Mouse (Mus musculus) left cerebral cortex, postnatal 25 days (tissue): ENCODE measurements around the gene Fbxw11. TPM values are rescaled to one million over a fixed set of nuclear protein-coding genes. Genes with fewer than 3 reads are reported as not detected.

ENCODE experiments used
- DNase-seq, 2 experiments: peaks; one replicate each; pipeline ENCODE4 v3.0.0; 2022; ENCODE audit warnings: low spot score in 2 of 2, mixed read lengths in 1 of 2
- intact Hi-C: fragments of 180-260 bp; cut with DNase I; formaldehyde crosslinking; loops from one replicate; pipeline ENCODE4 v1.15.1; 2025
- total RNA-seq, 2 experiments: library from RNA; stranded (reverse); gene quantifications; 2 replicates each; pipeline ENCODE4 v1.2.3; 2021

Gene Fbxw11
- total RNA-seq, 2 experiments from 2014 or later, result 120 to 127 TPM

DNA sequence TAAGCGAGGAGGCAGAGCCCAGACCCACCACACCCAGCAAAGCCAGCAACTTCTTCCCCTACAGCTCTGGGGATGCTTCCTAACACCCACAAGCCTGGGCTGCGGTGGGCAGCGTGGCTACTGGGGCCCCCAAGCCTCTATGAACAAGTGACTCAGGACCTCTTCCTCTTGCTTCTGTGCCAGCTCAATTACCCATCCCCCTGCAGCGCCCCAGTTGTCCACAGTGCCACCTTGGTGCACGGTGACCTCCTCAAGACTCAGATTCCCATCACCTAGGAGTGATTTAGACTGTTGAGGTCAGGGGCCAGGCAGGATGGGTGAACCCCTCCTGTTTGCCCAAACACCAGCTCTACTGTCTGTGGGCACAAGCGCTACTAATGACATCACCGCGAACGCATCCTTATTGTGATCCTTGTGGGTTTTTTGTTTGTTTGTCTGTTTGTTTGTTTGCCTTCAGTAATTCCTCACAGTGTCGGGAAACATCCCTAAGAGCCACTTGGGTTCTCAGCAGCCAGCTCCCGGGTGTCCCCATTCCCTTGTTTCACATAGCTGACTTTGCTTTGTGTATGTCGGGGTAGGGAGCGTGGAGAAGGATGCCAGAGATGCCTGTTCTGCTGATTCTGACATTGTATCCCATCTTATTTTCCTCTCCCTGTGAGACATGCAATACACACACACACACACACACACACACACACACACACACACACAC lies 19.9 kb upstream of the Fbxw11 start:
- intact Hi-C loops, result no loop called here
- no peak for DNase-seq

DNA sequence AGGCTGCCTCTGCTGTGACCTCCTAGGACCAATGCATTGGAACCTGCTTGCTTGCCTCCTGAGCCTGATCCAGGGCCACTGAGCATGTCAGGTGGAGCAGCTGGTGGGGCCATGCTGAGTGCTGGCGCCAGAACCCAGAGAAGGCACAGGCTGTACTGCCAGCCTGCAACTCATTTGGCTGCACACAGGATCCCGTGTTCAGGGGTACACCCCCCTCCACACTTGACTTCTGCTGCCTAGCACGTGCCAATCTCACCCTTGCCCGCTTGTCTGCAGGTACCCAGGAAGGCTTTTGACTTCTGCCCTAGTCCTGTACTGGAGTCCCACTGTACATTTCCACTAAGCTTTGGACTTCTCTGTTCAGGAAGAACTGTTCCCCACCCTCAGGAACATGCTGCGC lies 19.3 kb upstream of the Fbxw11 start:
- intact Hi-C loops, result no loop called here
- peak in 1 of 2 experiments; percentile 16 for DNase-seq

DNA sequence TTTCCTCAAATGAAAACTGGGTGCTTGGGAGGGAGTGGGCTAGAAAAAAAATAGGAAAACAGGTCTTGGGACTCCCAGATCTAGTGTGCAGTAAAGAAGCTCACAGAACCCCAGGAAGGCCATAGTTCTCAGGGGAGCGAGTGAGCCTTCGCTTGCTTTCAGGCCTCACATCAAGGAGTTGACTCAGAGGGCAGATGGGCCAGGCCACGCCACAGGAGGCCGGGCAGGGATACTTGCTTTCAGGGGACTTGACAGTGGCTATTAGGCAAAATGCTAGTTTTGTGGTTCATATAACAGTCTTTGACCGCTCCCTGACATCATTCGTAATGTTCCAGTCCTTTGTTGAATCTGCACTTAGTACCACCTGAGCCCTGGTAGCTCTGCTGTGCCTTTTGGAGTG lies 18.6 kb upstream of the Fbxw11 start:
- intact Hi-C loops, result no loop called here
- no peak for DNase-seq

DNA sequence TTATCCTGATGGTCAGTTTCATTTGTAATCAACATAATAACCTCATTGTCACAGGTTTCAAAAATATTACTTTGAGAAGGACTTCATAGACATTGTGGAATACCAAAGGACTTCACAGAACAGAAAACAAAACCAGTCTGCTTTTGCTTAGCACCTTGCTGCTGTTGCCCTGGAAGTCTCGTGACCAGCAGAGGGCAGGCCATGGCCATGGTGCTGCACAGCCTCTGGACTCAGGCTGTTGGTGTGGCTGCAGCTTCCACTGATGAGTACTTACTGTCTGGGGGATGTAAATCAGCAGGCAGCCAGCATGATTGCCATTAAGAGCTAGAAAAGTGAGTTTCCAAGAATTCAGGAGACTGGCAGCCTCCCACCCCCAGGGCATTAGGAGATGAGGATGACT lies 16.8 kb upstream of the Fbxw11 start:
- intact Hi-C loops, result loop anchor here (1.0 kb wide), 1 partner anchor 84 kb away; no protein-coding TSS in a partner anchor
- peak; percentile 47 to 50 for DNase-seq

DNA sequence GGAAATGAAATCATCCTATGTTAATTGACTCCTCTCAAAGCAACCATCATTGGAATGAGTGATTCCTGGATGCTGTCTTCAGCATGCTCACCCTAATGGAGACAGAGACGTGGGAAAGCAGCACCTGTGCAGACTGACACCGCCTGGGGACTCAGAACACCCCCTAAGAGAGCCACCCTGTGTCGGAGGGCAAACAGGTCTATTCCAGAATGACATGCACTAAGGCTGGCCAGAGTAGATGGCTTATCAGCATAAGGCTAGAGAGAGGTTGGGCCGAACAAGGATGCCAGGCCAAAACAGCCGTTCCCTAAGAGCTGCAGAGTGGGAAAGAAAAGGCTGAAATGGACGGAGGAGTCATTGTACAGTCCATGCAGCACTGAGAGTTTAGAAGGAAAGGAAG lies 16.4 kb upstream of the Fbxw11 start:
- intact Hi-C loops, result no loop called here
- DNase-seq, result no peak

DNA sequence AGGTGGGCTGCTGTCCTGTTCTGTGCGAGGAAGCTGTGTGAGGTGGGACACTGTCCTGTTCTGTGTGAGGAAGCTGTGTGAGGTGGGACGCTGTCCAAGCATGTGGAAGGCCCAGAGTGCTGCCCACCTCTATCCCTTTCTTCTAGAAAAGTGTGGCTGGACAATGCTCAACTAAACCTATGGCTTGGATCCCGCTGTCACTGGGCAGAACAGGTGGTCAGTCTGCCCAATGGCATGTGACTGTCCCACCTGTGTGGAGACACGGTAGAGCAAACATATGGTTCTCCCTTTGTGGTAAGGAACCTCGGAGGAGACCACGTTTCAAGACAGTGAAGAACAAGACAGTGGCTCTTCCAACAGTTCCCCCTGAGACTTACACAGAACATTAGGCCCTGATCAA lies 14.6 kb upstream of the Fbxw11 start:
- DNase-seq, result no peak
- intact Hi-C loops, result no loop called here

DNA sequence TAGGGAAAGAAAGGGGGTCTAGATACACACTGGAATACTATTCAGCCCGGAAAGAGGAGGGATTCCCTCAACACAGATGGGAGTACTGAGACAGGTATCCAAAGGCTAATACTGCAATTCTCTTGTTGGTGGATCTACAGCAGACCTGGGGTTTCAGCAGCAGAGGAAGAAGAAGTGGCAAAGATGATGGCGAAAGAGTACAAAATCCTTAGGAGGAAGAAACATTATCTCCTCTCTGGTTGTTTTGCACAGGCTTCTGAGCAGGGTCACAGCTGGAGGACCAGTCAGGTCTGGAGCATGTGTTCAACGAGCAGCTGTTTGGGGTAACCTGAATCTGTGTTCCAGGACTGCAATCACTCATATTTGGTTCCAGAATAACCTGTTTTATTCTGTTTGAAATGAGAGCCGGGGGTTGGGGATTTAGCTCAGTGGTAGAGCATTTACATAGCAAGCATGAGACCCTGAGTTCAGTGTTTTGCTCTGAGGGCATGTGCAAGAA lies 12.8 kb upstream of the Fbxw11 start:
- intact Hi-C loops, result no loop called here
- no peak for DNase-seq

DNA sequence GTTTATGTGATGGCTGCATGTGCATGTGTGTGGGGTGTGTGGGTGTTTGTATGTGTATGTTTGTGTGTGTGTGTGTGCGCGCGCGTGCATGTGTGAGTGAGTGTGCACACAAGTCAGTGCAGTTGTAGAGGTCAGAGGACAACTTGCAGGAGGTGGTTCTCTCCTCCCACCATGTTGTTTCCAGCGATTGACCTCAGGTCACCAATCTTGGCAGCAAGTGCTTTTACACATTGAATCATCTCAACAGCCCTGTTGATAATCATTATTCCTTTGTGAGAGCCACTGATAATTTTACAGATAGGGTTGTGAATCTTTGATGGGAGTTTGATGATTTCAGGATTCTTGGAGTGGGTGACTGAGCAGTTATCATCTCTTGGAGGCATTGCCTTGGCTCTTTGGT lies 9.9 kb upstream of the Fbxw11 start:
- no peak for DNase-seq
- intact Hi-C loops, result no loop called here

DNA sequence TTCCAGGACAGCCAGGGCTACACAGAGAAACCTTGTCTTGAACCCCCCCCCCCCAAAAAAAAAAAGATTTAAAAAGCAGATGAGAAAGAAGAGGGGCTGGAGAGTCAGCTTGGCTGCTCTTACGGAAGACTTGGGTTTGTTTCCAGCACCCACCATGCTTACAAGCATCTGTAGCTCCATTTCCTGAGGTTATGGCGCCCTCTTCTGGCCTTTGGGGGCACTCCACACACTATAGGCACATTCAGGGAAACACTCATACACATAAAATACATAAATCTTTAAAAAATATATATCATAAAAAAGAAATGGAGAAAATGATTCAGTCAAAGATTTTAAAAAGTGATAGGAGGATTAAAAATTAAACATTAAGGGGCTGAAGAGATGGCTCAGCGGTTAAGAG lies 9.0 kb upstream of the Fbxw11 start:
- intact Hi-C loops, result no loop called here

DNA sequence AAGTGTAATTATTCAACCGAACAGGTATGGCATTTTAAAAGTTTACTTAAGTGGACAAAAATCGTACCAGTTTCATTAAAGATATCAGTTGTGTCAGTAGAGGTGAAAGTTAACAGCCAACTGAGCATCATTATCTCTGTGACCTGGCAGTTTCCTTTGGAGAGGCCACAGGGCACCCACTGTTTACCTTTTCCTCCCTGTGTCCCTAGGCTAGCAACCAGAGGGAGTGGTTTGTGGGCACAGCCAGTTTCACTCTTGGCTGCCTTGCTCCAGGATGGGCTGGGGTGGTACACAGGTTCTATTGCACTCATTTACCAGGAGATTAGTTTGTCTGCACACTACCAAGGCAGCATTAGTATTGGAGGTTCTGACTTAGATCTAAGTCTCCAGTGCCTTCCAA lies 8.4 kb upstream of the Fbxw11 start:
- no peak for DNase-seq
- intact Hi-C loops, result no loop called here

More for the DNA sequence above, 9.0 kb upstream of the Fbxw11 start:
- DNase-seq, result no peak

DNA sequence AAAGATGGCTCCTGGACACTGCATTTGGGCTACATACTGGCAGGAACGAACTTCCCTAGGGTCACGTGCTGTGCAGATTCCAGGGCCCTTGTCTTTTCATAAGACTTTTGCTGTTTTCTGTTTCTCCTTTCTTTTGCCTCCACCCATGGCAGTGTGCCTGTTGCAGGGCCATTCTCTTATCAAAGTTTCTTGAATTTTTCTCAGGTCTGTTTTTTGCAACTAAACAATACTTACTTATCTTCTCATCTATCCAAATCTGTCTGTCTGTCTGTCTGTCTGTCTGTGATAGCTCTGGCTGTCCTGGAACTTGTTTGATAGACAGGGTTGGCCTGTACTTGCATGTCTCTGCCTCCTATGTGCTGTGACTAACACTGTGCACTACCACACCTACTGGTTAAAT lies 7.7 kb upstream of the Fbxw11 start:
- intact Hi-C loops, result no loop called here
- DNase-seq, result no peak

DNA sequence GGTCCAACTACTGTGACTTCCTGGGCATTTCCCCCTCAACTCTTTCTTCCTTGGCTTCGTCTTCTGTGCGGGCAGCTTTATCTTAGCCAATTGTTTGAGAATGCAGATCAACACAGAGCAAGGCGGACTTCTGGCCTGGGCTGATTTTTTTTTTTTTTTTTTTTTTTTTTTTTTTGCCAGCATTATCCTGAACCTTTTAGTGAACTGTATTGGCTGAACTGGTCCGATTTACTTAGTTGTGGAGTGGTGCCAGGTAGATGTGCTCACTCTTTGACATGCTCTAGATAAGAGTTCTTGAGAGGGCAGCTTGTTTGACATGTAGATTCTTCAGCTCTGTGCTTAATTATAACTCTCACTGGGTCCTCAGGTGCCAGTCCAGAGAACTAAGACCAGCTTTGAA lies 6.2 kb upstream of the Fbxw11 start:
- intact Hi-C loops, result no loop called here
- no peak for DNase-seq

DNA sequence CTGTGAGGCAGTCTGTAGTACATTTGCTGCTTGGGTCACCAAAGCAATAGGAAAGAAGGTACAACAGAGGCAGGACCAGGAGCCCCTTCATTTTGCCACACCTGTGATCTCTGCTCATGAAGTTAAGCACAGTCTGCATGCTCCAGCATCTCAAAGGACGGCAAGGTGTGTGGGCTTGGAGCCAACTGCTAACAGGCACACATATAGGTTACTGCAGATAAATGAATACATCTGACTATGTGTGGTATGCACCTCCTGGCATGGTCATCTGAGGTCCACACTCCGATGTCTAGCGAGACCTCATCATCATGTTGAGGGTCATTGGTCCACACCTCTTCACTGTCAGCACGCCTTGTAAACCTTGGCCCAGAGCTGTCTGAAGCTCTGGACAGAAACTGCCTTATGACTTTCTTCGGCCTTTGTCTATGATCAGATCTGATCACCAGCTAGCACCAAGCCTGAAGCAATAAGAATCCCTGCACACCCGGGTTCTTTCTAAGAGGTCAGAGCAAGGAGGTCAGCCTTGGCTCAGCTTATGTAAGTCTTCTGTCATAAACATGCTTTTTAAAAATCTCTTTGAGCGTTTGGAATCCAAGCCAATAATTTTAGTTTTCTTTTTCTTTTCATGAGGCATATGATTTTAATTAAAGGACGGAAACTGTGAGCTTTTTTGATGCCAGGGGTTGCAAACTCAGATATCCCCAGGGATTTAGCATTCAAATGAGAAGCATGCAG lies 3.8 kb upstream of the Fbxw11 start:
- DNase-seq, result no peak
- intact Hi-C loops, result no loop called here

DNA sequence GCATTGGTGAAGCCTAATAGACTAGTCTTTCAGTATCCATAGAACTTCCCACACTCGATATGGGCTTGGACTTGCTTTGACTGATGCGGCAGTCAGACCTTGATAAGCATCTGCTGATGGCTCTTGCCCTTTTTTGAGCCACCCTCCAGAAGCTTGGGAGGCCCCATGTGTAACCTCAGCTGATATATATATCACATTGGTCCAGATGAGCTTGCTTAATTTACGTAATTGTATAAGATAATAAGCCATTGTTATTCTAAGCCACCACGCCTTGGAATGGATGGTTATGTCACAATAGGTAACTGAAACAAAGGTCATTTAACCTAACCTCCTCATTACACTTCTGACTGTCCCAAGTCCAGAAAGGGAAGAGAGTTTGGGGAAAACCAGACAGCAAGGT lies 1.9 kb upstream of the Fbxw11 start:
- DNase-seq, result no peak
- intact Hi-C loops, result loop anchor here (5.0 to 10.0 kb wide), 3 partner anchors 52 to 504 kb away; partner anchors contain the start of gene Fgf18

DNA sequence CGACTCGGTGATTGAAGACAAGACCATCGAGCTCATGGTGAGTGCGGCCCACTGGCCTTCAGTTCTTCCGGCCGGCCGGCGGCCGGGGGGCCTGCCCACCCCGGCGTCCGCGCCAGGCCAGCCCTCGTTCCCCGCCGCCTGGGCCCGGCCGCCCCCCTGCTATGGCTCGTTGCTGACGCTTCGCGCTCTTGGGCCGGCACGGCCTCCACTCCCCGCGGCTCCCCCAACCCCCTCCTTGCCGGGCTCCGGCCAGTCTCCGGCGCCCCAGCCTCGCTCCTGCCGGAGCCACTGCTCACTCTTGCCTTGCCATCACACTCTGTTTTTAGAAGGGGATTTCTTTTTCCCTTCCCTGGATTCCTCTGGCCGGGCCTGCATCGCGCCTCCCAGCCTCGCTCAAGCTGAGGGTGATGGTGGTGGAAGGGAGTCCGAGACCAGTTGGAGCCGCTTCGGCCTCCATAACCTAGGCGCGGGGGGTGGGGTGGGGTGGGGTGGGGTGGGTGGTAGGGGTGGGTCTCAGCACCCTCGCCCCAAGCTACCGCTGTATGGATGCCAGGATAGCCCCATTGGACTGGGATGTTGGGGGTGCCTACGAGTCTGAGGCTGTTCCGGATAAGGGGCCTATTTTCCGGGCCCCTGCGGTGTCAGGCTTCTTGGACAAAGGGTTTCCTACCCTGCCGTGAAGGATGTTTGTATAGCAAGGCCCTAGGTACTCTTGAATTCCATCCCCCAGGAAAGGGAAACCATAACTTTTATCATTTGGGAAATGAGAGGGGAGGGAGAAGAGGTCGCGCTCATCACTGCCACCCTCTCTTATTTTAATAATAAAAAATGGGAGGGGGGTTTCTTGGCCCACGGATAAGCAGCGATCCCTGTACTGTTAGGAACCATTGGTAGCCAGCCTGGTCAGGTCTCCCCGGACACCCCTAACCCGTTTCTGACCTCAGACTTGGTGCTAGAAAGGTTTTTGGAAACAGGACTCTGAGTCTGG lies 669 bp downstream of the Fbxw11 start:
- intact Hi-C loops, result loop anchor here (5.0 to 10.0 kb wide), 3 partner anchors 49 to 502 kb away; partner anchors contain the start of gene Fgf18
- no peak for DNase-seq

DNA sequence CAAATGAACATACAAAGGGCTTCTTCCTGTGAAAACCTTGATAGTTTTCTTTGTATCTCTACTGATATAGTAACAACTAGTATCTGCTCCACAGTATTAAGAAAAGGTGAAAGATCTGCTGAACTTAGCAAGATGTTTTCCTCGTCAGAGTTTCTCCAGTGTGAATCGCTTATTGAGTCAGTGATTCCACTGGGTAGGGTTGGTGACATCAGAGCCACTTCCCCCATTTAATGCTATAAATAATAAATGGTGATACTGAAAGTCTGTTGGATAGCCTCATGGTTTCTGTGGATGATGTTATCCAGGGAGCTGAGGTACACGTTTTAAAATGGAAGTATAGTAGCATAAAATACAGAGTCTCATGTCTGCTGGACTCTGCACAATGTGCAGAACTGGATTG lies 1.5 kb downstream of the Fbxw11 start:
- intact Hi-C loops, result loop anchor here (5.0 to 10.0 kb wide), 3 partner anchors 48 to 501 kb away; partner anchors contain the start of gene Fgf18
- DNase-seq, result no peak

DNA sequence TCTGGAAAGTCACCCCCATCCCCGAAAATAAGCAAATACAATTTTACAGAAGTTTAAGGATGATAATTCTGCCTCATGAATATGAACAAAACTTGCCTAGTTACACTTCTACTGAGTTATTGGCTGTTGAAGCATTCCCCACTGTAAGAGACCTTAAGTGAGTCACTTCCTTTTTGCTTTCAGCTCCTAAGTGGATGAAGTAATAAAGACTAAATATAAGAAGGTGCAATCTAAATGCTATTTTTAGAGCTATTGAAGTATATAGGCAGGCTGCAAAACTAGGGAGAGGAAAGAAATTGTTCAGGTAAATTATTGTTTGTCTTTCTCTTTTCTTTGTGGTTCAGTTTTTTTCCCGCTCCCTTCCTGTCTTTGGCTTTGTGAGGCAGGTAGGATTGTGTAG lies 4.7 kb downstream of the Fbxw11 start:
- intact Hi-C loops, result loop anchor here (10.0 kb wide), 1 partner anchor 498 kb away; the partner anchor contains the start of gene Fgf18
- no peak for DNase-seq

DNA sequence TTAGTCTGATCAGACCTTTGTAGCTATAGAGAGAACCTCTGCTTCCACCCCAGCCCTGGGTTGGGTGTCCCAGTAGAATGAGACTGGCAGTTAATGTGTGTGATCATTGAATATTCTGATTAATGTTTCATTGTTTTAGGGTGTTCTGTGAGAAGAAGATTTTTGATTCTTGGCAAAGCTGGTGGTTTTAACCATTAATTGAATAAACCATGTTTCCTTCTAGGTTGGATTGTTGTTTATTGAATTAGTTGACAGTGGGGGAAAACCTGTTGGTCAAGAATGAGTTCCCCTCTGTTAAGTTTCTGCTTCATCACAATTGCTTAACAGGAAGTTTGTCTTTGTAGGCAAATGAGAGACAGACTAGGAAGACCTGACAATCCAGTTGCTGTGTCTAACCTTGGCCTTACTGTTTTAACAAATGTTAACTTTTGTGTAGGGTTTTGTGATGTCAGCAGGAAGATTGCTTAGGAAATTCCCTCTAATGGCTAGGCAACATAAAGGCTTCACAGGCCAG lies 7.8 kb downstream of the Fbxw11 start:
- intact Hi-C loops, result no loop called here

DNA sequence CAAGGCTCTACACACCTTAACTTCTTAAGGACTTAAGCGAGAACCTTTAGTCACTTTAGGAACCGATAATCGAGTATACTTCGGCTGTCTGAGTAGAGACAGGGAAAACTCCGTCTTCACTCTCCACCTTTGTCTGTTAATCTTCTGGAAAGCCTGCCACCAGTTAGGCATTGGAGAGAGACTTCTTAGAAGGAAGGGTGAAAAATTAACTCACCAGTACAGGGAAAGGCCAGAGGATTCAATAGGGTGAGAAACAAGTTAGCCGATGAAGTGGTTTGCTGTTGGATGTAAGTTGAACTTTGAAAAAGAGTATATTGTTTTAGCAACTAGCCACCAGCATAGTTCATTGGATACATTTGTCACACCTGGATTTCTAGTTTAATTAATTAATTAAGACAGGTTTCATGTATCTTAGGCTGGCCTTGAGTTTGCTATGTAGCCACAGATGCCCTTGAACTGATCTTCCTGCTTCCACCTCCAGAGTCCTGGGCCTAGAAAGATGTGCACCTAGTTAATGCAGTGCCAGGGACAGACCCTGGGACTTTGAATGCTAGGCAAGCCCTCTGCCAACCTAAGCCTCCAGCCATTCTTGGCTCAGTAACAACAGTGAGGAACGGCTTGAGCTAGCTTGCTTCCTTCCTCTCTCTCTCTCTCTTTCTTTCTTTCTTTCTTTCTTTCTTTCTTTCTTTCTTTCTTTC lies 8.5 kb downstream of the Fbxw11 start:
- intact Hi-C loops, result no loop called here
- no peak for DNase-seq

More for the DNA sequence above, 7.8 kb downstream of the Fbxw11 start:
- no peak for DNase-seq
